Mouse (Mus musculus) retina, postnatal 1 day (tissue): ENCODE measurements around the gene Cox8a.

Experiments used
- DNase-seq: peaks from one replicate; pipeline ENCODE4 v3.0.0-alpha.2; 2012

Cox8a gene

DNA sequence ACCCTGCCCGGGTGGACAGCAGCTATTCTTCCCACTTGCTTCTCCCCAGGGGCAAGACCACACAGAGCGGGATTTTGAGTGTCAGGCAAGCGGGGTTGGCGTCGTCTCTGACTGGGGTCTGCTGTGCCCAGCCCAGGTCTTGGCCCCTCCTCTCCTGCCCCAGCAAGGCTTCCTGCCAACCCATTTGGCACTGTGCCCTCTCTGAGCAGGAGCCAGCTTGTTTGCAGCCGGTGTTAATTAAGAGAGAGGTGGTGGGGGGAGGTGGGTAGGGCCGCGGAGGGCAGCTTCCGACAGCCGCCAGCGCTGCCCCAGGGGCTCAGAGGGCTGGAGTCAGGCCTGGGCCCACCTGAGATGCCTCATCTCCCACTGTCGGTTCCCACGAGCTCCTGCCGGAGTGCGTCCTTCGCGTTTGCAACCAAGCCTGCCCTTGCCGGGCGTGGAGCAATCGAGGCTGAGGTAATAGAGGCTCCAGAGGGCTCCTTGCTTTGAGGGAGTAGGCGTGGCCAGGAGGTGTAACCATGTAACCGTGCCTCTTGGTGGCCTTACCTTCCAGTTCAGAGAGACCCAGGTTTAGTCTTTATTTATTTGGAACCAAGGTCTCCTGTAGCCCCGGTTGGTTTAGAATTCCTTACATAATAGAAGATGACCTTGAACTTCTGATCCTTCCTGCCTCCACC, 35.0 kb downstream of the Cox8a start:
- peak; percentile 98 for DNase-seq

- no peak for DNase-seq
Measured at GRCm38 (mm10) chr19:7181496-7181895, 35.9 kb downstream of the Cox8a start.

DNA sequence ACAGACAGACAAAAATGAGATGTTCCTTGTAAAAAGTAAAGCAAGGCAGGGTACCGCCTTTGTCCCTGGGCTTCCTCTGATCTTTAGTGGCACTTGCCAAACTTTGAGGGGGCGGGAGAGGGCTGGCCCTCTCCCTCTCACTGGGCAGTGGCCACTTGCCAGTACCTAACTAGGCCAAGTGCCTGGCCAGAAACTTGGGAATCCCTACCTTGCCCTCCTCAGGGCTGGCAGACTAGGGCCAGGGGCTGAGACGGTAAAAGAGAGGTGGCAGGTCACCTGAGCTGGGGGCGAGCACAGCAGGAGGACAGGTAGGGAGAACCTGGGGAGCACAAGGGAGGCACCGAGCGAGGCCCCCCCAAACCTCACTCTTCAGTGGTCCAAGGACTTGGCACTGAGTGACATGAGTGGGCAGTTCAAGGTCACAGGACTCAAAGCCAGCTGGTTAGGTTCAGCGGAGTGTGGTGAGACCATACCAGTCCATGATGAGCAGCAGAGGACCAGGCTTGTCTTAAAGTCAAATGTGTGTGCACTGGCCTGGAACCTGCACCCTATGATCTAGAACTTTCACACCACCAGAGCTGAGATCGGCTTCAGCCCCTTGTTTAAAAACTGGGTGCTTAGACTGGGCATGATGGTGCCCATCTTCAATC, 36.5 kb downstream of the Cox8a start:
- DNase-seq, result no peak

DNA sequence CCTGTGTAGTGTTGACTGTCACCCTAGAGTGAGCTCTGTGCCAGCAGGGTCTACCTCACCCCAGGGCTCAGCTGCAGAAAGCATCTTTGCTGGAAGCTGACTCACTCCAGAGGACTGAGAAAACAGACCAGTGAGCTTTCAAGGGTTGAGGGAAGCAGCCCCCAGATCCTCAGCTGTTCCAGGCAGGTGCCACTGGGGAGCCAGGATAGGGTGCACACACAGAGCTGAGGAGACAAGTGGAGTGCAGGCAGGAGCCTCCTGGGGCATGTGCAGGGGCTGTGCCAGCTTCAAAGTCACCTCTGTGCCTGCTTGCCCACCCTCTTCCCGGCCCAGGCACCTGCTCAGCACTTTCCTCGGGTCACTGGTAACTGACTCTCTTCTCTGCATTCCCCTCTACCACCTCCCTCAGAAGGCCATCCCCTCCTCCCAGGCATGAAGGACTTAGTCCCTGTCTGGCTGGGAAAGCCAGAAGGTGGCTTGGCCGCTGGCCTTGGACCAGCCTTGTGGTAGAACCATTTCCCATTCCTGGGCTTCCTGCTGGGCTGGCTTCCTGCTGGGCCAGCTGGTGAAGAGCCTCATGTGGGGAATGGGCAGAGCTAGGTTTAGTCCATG, 38.5 kb downstream of the Cox8a start:
- no peak for DNase-seq

DNA sequence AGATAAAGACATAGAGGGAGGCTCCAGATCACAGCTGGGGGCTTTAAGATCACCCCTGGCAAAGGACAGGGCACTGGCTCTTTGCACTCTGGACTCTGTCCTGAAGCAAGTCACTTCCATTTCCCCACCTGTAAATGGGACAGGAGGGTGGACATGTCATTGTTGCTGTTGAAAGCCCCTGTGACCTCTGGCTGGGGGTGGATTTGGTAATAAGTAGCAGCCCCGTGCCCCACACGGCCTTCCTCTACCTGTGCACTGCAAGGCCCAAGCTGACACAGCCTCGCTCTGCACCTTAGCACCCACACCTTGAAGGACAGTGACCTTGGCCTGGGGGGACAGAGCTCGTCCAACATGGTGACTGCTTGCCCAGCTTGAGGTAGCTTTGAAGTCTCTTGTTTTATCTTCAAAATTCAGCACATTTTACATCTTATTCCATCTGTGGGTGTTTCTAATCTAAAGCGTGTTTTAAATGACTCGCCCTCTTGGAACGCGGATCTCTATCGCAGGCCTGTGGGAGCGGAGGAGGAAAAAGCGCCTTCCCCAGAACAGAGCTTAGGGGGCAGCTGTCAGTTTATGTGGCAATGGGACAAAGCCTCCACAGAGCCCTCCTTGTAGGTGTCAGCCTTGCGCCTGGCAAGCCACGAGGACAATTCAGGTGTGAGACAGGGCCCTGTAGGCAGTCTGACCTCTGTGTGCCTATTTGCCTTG, 39.5 kb downstream of the Cox8a start:
- no peak for DNase-seq

DNA sequence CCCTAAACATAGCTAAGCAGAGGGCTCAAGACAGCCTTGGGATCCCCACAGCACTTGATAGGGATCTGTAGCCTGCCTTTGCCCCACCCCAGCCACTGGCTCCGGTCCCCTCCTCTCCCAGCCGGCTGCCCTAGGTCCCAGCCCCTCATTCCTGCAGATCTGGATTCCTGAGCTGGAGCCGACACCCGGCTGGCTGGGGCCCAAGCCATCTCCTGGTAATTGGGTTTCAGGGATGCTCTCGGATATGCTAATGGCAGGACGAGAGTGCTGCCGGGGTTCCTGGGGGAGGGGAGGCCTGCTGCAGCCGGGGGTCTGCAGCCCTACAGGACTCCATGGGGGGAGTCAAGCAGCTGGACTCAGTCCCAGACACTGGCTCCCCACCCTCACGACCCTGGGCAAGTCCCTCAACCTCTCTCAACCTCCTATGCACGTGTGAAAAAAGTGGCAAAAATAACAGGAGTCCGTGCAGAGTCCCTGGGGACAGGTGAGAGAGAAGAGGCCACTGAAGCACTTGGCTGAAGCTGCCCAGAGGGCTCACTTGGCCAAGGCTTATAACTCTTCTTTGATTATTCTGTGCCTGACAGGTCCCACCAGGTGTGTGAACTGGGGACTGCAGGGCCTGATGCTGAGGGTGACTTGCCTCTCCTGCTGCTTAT, 41.2 kb downstream of the Cox8a start:
- DNase-seq, result peak; percentile 88

- DNase-seq, result peak; percentile 93
Measured at GRCm38 (mm10) chr19:7172051-7172866, 45.2 kb downstream of the Cox8a start.

DNA sequence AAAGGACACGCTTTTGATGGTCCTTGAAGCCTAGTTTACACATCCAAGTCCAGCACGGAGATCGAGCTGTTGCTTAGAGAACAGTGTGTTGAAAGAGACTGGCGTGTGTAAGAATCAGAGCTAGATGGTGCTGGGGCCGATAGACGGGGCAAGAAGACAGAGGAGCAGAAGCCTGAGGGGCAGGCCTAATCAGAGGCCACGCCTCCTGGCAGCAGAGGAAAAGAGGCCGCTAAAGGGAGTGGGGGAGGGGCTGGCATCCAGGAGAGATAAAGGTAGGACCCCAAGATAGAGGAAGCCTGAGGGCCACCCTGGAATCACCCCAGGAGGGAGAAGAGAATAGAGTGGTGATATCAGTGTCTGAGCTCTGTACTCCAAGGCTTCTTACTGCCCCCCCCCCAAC, 46.0 kb downstream of the Cox8a start:
- peak; percentile 65 for DNase-seq

DNA sequence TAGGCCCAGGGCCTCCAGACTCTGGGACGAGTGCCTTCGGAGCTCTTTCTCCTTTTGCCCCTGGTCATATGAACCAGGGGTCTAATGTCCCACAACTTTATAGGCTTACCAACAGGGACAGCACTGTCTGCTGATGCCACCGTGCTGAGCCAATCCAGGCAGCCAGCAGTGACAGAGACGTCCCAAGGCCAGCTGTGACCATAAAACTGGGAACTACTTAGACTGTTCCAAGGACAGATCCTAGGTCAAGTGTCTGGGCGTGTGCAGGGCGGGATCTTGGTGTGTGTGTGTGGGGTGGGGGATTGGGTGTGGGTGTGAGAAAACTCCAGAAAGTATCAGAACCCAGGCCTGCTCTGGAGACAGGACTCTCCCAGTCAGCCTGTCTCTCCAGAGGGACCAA, 46.5 kb downstream of the Cox8a start:
- no peak for DNase-seq

DNA sequence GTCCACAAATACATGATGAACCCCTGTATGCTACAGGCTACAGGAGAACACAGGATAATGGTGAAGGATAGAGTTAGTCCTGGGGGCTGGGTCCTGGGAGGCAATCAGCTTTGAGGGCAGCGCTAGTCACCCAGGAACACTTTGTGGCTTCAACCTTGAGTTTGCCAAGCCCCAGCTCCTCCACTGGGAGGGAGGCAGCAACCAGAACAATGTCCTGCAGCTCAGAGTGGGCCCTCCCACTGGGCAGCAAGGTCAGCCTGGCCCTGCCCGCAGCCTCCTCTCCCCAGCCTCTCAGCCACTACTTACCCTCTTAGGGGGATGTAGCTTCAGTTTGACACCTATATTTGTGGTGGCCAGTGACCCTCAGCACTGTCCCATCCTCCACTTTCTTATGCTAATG, 49.0 kb downstream of the Cox8a start:
- DNase-seq, result no peak

- DNase-seq, result no peak
Measured at GRCm38 (mm10) chr19:7166767-7167166, 50.6 kb downstream of the Cox8a start.

GRCm38 (mm10) chr19:7166200-7166711, 51.2 kb downstream of the Cox8a start:
- DNase-seq, result no peak

GRCm38 (mm10) chr19:7165509-7166199, 51.8 kb downstream of the Cox8a start:
- DNase-seq, result peak; percentile 73
